Mouse (Mus musculus) cerebellum, adult (tissue): Measurements from ENCODE around the gene 9930111J21Rik2.
"Not testable (repeated sequence)": the region's sequence is repeated elsewhere in the genome, so short reads cannot be mapped to it uniquely, and the experiment has no call there.

Experiments used
- ATAC-seq: cut with Nextera tagmentation; 2 replicates; pipeline ENCODE4 v1.9.2; 2017; ENCODE audit warnings: mild to moderate bottlenecking, moderate library complexity, mixed read lengths; ENCODE audit not compliant: insufficient number of reproducible peaks, low FRiP score, low TSS enrichment

9930111J21Rik2 gene

DNA sequence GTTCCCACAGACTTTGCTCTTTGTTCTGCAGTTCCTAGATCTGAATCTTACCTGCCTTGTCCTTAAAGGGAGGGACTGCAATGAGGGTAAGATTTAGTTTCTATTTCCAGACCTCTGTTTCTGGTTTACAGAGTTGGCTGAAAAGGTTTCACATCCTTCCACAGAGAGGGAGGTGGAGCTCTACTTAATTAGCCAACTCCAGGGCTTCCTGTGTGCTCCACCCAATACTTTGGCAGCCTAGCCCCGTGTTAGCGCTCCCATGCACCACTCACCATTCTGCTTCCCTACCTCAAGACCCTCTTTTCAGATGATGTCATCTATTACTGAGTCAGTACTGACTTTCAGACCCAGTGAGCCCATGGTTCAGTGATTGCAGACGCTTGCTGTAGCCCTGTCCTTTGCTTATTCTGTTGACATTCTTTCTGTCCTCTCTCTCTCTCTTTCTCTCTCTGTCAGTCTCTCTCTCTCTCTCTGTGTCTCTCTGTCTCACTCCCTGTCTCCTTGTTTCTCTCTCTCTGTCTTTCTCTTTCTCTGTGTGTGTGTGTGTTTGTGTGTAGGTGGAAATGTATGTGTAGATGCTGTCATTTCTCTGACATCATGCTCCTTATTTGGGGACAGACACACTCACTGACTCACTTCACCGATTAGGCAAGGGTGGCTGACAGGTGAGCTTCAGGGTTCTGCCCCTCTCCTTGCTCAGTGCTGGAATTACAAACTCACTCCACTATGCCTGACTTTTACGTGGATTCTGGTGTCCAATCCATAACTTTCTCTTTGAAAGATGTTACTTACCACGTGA, at the start of gene 9930111J21Rik2:
Gene 9930111J21Rik2, minus strand, starts transcription at position 150 of the 799 bp plus-strand sequence.
- not testable (repeated sequence) for ATAC-seq

DNA sequence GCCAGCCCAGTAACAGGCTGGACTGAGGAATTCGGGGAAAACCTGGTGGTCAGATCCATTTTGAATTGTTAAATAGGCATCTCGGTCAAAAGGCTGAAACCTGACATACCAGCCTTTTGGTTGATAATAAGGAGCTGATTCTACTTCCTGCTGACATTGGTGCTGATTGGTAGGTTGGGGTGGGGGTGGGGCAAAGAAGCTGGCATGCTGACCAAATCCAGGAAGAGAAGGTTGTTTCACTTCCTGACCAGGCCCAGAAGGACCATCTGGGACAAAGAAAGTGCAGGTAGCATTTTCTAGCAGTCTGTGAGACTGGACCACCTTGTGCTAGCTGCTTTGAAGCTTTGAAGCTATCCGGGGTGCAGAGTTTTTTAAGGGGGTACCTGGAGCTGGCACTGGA, 49.4 kb upstream of the 9930111J21Rik2 start:
- no peak for ATAC-seq

DNA sequence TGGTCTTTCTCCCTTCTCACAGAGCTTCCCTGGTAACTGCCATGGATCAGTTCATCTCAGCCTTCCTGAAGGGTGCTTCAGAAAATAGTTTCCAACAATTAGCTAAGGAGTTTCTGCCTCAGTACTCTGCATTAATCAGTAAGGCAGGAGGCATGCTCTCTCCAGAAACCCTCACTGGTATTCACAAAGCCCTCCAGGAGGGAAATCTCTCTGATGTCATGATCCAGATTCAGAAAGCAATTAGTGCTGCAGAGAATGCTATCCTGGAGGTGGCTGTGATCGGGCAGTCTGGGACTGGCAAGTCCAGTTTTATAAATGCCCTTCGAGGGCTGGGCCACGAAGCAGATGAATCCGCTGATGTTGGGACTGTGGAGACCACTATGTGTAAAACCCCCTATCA, 44.3 kb upstream of the 9930111J21Rik2 start:
- no peak for ATAC-seq

DNA sequence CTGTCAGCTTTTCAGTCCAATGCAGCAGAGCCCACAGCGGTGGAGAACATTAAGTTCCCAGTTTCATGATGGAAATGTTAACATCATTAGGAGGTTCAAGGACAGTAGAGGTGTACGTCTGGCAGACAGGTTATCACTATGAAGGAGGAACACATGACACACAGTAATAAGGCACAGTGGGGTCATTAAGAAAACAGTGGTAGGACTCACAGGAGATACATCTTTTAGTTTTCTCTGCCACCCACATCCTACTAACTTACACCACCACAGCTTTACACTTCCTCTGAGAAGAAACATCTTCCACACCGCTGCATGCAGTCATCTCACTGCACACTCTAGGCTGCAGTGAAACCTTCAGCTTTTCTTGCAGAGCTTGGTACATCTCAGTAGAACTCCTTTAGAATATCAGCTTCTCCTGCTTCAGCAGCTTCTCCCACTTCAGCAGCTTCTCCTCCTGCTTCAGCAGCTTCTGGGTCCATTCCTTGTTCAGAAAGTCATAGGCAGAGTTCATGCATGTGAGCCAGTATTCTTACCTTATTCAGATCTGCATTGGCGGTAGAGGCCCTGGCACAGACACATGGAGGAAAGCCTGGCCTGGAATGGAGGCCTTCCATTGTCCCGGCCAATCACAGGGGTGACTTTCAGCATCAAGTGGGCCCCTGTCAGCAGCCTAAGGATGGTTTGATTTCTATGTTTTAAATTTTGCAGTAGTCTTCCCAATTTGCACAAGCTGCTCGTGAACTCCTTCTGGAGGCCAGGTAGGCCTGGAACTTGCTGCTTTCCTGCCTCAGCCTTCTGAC, 43.0 kb upstream of the 9930111J21Rik2 start:
- no peak for ATAC-seq

DNA sequence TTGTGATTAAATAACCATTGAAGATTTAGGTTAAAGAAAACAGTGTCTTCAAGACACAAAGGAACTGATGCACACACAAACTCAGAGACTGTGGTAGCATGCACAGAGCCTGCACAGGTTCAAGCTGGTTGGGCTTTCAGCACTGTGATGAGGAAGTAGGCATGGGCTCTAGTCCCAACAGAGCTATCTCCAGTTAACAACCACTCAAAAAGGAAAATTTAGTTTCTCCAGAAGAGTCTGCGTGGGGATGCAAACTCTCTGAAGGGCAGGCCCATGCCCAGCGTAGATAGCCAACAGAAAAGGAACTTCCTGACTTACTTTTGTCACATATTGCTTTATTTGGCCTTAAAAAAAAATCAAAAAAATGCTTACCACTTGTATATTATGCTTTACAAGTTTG, 41.7 kb upstream of the 9930111J21Rik2 start:
- ATAC-seq: no peak

DNA sequence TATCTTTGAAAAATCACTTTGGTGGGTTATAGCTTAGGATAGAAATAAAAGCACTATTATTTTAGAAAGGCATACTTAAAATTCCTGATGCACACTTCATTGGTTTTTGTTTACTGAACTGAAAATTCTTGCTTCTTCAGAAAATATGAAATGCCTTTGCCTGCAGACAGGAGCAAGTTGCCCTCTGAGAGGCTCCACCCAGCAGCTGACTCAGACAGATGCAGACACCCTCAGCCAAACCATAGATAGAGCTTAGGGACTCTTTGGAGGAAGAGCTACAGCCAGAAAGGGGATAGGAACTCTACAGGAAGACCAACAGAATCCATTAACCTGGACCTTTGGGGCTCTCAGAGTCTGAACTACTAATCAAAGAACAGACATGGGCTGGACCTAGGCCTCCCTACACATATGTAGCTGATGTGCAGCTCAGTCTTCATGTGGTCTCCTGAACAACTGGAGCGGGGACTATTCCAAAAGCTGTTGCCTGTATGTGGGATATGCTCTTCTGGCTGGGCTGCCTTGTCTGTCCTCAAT, 41.1 kb upstream of the 9930111J21Rik2 start:
- ATAC-seq: no peak

DNA sequence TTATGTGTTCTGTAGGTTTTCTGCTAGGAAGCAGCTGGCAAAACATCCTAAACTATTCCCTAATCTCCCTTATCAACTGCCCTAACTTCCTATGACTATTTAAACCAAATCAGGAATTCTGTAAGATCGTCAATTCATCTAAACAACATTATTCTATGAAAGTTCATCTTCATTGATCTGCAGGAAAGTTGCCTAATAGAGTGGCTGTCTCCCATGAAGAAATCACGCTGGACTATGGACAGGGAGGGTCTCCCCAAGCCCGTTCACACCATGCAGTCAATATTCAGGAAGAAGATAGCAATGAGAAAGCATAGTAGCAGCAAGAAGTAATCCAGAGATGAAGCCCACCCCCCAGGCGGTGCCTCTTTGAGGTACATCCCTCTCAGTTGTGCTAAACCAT, 40.1 kb upstream of the 9930111J21Rik2 start:
- ATAC-seq: no peak

DNA sequence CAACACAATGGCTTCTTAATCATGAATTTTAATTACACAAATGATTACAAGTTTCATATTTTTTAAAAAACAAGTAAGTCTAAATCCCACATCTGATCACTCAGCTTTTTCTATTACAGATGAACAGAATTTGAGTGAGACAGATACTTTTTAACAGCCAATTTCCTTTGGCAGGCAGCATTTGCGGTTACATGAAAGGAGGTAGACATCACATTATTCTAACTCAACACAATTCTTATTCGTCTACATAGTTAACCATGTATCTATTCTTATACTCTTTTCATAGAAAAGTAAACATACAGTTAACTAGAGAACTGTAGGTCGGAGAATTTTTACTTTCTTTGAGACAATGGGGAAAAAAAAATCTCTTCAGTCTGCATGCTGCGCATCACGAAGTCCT, 39.5 kb upstream of the 9930111J21Rik2 start:
- ATAC-seq: no peak

DNA sequence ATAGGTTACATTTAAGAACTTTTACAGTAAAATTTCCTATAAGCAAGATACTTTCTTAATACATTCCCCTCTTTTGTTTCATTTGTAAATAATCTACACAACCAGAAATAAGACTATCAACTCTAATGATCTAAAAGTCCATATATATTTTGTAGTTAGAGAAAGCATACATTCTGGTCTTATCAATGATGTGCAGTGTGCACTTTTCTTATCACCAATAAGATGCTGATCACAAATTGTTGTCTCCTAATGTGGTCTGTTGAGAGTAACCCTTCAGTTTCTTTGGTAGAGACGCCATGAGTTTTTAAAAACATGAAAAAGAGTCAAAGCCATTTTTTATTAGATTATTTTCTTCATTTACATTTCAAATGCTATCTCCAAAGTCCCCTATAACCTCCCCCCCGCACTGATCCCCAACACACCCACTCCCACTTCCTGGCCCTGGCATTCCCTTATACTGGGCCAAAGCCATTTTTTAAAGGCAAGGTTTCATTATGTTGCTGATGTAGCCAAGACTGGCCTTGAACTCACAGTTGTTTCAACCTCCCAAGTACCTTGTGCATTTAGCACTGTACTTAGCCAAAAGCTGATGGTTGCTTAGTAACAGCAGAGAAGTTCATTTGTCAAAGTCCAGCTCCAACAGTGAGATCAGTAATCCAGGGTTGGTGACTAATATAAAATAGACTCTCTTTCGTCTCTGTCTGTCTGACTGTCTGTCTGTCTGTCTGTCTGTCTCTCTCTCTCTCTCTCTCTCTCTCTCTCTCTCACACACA, 38.9 kb upstream of the 9930111J21Rik2 start:
- ATAC-seq: no peak

DNA sequence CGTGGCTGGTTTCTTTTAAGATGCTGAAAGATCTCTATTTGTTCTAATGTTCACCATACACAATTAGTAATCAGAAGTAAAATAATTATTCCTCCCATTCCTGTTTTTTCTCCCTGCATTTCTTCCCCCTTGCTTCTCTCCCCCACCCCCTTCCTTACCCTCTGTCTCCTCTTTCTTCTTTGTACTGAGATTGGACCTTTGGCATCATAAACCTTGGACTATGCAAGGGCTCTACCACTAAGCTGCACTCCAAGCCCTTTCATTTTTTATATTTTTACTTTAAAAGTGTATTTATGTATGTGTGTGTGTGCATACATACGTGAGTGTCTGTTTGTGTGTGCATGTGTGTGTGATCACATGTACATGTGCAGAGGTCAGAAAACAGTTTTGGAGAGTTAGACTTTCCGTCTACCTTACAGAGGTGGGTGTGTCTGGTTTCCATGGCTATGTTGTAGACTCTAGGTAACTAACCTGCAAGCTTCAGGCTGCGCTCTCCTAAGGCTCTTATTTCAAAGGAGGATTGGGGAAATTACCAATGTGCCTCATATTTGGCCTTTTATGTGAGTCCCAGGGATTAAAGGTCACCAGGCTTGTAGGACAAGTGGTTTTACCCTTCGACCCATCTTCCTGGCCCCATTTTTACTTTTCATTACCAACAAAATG, 38.1 kb upstream of the 9930111J21Rik2 start:
- ATAC-seq: no peak

DNA sequence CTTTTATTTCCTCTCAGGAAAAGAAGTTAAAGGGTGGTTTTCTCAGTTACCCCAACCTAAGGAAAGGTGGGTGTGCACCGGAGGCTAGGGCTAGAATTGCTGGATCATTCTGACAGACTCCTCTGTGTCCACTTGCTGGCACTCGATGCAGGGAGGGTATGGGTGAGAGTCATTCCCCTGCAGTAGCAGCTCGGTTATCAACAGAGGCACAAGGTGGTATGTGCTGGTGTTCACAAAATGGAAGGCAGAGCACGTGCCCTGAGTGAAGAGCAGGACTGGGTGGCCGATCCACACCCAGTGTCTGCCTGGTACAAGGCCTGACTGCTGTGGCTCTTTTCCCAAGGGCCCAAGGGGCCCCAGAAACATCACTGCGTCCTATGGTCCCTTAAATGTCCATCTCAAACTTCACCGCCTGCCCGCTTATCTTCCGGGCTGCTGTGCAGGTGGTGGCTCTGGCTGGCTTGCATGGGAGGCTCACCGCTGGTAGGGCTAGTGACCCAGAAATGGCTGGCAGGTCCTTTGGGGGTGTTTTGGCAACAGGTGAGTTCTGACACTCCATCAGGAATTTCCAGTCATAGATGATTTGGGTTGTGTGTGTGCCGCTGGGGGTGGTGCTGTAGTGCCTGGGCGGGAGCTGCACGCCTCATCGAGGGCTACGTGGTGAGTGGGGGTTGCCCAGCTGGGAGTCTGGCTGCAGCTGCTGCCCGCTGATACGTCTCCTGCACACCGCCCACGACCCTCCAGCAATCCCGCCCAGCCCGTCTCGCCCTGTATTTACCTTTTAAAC, 37.0 kb upstream of the 9930111J21Rik2 start:
- ATAC-seq: no peak

DNA sequence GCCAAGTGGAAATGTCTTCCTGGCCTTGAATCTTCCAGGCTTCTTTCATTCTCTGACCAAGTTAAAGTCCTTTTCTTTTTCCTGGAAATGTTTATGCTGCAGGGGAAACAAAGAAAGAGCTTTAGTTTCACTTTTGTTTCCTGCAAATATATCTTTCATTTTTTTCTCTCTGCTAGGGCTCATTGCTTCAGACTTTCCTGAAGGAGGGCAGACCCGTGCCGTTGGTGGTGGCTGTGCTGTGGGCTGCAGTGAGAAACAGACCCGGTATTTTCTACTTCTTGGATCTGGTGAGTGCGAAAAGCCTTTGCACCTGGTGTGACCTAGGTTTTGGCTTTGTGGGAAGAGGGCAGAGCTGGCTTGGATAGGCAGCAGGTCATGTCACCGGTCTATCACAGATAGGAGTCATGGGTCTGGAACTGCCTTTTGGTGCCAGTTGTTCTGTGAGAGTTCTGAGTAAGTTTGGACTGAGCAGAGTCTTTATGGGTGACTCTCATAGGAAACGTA, 35.9 kb upstream of the 9930111J21Rik2 start:
- ATAC-seq: no peak

DNA sequence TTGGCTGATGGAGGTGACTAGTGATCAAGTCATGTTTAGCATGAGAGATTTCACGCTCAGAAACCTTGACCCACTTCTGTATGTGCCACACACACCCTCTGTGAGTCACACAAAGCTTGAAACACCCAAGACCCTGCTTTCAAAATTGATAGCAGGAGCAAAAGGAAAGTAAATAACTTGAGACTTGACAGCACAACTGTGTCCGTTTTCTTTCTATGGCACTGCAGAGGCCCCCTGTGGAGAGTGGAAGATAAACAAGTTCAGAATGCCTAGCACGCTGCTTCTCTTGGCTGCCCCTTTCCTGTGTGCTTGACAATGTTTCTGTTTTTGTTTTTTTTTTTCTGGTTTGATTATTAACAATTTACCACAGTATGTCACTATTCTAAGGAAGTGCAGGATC, 33.8 kb upstream of the 9930111J21Rik2 start:
- ATAC-seq: no peak

DNA sequence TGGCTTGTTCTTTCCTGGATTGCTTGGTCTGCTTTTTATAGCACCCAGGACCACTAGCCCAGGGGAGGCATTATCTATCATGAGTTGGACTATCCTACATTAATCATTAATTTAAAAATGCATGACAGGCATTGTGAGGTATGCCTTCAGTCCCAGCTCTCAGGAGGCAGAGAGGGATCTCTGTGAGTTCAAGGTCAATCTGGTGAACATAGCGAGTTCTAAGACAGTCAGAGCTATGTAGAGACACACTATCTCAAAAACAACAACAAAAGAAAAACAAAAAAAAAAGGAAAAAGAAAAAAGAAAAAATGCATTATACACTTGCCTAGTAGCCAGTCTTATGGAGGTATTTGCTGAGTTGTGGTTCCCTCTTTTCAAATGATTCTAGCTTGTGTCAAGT, 33.3 kb upstream of the 9930111J21Rik2 start:
- ATAC-seq: no peak

DNA sequence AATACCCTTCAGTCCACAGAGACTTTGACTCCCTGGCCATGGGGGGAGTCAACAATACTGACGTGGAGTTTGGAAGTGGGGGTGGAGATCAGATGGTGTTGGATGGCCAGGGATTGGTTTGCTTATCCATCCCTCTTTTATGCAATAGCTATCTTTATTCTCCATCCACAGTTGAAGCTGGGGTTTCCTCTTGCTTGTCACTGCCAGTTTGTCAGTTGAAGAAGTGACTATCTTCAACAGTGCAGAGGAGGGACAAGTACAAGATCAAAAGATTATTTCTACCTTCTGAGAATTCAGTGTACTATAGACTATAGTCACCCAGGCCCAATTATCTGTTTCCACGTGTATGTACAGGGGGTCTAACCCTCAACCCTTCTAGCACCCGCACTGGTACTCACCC, 32.8 kb upstream of the 9930111J21Rik2 start:
- ATAC-seq: no peak

DNA sequence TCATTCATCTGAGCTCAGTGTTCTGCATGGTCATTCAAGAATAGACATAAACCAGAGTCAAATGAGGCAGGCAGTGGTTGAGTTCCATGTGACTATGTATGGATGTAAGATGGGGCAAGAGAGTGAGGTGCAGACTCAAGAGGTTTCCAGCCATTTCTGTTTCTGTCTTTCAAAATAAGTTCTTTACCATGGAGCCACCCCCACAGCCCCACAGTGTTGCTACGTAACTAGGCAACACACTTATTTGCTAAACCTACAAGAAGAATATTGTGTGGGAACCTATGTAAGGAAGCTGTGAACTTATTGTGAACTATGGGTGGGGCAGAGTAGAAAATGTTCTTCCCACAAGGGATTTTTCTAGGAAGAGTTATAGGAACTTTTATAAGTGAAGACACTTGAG, 32.1 kb upstream of the 9930111J21Rik2 start:
- no peak for ATAC-seq

DNA sequence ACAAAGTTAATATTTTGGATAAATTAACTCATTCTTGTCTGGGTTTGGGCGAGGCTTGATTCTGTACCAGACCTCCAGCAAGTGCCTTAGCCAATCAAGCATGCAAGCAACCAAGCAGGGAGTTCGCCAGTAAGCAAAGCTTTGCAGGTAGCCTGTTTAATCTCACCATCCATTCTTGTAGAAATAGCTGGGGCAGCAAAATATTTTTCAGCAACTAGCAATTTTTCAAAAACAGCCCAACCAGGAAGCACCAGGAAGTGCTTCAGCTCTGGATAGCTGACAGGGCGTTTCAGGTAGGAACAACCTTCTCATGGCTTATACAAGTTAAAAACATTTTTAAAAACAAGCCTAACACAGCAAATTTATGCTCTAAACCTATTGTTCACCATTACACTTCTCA, 30.8 kb upstream of the 9930111J21Rik2 start:
- no peak for ATAC-seq

DNA sequence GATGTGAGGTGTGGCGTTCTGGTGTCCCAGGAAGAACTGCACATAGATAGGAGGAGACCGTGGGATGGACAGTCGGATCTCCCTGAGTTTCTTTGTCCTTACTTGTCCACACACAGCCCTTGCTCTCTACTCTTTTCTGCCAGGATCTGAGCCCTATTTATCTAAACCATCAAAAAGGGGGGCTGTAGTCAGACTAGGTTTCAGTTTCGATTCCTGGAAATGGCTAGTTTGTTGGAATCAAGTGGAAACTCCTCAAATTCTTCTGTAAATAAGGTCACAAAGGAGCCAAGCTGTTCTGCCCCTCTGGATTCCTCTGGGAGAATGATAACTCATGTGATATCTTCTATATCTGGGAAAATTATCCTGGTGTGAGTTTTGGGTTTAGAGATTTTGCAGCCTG, 30.3 kb upstream of the 9930111J21Rik2 start:
- no peak for ATAC-seq

DNA sequence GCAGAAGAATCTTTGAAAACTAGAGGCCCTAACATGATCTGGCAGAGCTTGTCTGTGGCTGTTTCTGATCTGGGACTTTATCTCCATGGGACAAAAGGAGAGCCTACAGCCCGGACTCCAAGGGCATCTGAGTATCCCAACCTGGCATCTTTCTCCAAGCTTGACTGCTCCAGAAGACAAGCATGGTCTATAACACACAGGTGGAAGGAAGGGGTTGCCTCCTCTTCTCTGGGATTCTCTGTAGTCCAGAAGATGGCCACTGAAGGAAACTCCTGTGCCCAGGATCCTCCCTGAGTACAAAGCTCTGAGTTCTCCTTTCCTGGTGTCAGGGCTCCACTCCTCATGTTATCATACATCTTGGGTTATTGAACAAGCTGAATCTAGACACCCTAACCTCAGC, 29.6 kb upstream of the 9930111J21Rik2 start:
- no peak for ATAC-seq
